Mouse (Mus musculus): Measurements from ENCODE around the gene Vapa.
"Not testable (repeated sequence)": the region's sequence is repeated elsewhere in the genome, so short reads cannot be mapped to it uniquely, and the experiment has no call there.

Vapa gene

DNA sequence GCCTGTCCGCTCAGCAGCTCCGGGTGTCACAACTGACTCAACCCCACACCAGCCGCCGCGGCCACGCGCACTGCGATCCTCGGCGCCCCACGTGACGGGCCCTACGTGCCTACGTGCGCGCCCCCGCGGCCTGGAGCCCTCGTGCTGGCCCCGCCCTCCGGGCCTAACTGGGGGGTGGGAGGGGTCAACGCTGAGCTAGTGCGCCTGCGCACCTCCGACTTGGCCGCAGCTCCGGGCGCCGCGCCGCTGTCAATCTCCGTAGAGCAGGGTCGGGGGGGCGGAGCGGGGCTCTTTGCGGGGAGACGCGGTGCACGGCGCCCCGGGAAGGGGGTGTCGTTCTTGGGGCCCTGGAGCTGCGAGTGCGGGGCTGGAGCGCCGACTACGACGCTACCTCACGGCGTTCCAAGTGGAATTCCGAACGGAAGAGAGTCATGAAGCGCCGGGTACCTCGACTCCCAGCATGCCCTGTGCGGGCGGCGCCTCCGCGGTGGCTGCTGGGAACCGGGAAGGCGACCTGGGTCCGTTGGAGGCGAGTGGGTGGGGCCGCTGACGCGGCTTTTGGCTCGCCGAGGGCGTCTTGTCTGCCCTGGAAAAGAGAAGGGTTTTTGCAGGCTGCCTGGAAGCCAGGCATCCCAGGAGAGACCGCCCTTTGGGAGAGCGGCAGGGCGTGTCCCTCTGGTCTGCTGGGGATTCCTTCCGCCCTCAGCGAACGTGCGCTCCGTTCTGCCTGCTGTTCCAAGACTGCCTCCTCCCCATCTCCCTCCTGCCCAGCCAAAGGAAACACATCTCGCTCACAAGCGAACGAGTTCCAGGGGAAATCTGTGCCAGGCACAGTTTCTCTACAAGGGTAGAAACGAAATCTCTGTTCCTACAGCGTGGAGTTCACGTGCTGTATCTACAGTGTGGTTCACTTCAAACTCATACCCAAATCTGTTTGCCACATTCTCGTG is at the start of gene Vapa:
Gene Vapa (minus strand): TSS at position 93 of the 950 bp plus-strand sequence.
- DNase-seq (ENCODE audit: low read depth, low spot score): peak; percentile 99

GRCm38 (mm10) chr17:65662662-65663061 is 49.3 kb upstream of the Vapa start:
- DNase-seq (ENCODE audit: low read depth, low spot score): no peak

- no peak for DNase-seq (ENCODE audit: low read depth, low spot score)
These were observed 45.1 kb upstream of the Vapa start for GRCm38 (mm10) chr17:65658416-65658815.

- no peak for DNase-seq (ENCODE audit: low read depth, low spot score)
These were observed 44.6 kb upstream of the Vapa start for GRCm38 (mm10) chr17:65657958-65658357.

DNA sequence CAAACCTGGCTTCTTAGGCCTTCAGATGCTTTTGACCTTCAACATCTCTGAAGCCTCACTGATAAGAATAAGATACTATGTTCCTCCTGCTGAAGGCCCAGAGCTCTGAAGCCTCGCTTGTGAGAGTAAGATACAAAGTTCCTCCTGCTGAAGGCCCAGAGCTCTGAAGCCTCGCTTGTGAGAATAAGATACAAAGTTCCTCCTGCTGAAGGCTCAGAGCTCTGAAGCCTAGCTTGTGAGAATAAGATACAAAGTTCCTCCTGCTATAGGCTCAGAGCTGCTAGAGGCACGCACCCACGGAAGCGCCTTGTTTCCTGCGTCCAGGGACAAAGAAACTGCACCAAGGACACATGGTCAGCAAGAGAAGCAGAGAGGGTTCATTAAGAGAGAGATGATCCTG is 43.4 kb upstream of the Vapa start:
- no peak for DNase-seq (ENCODE audit: low read depth, low spot score)

DNA sequence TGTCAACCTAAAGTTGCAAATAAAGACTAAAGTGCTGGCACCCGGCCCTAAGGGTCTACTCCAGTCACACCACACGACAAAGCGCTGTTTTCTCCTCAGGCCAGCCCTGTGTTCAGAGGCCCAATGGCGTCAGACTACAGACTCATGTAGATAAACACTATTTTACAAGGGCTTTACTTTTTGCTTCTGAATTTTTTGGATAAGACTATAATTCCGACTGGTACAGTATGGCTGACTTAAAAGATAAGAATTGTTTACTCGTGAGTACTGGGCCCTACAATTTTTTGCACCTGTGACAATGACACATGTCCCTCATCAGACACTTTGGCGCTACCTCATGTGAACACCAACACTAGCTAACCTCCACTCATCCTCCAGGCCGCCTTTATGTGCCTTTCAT is 42.7 kb upstream of the Vapa start:
- no peak for DNase-seq (ENCODE audit: low read depth, low spot score)

- no peak for DNase-seq (ENCODE audit: low read depth, low spot score)
These were observed 42.3 kb upstream of the Vapa start for GRCm38 (mm10) chr17:65655608-65656007.

- DNase-seq (ENCODE audit: low read depth, low spot score): no peak
These were observed 37.2 kb upstream of the Vapa start for GRCm38 (mm10) chr17:65650598-65650997.

DNA sequence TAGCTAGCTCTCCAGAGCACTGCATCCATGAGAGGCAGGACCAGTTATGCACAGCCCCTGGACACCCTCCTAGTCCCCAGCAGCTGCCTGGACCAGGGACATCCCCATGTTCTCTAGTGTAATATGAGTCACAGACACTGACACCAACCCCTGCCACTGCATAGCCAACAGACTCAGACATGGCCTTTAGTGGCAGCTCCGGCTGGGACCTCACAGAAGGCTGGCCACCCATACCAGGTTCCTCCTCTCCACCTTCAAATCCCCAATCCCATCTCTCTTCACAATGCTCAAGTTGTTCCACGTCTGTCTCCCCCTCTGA is 35.8 kb upstream of the Vapa start:
- no peak for DNase-seq (ENCODE audit: low read depth, low spot score)

DNA sequence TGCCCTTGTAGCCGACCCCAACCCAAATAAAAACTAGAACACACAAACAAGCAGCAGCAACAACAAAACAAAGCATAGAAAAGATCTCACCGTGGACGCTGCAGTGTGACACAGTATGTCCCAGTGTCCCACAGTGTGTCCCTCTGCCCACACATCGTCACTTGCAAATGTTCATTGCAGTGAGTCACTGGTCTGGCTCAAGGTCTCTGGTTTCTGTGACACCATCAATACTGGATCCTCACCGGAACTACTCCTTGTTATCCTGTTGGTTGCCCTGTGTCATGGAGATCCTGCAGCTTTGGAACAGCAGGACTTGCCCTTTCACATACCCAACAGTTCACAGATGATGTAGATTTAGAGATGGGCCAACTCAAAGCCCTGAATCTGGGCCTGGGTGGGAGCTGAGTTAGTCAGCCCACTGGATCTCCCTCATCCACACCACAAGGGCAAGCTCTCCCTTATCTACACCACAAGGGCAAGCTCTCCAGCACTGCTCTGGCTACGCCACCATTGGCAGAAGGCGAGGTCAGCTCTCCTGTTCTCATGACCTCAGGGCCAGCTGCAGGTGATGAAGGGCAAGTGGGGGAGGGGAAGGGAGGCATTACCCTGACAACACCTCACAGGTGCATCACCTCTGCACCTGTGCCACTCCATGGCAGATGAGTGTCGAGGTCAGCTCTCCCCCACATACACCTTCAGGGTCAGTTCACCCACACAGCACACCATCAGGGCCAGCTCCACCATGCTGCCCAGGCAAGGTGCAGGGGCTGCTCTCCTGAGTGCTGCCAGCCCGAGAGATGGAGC is 35.2 kb upstream of the Vapa start:
- no peak for DNase-seq (ENCODE audit: low read depth, low spot score)

DNA sequence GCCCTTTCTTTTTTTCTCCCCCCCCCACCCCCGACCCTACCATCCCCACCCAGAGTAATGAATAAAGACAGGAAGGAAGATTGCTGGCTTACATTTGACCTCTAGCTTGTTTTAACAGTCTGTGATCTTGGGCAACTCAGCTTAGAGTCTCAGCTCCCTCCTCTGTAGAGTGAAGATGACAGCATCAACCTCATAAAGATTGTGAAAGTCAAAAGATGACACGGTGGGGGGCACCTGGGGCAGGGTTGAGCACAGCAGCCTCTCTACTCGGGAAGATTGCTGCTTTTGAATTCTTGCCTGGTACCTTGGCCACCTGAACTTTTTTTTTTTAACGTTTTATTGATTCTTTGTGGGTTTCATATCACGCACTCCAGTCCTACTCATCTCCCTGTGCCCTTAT is 34.6 kb upstream of the Vapa start:
- no peak for DNase-seq (ENCODE audit: low read depth, low spot score)

DNA sequence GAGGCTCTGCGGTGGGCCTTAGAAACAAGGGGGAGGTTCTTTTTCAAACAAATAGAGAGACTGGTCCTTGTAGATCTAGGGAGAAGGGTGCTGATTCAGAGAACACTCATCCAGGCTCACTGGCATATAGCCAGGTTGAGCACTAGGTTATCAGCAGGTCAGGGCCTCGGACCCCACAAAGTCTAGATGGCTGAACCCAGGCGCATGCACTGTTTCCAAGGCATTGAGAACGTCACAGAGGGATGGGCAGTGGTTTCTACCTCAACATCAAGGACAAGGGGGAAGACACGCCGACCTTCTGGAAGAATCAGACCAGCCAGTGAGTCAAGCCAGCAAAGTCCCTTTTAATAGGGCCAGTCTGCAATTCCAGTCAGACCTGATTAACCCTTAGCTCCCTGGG is 33.9 kb upstream of the Vapa start:
- no peak for DNase-seq (ENCODE audit: low read depth, low spot score)

DNA sequence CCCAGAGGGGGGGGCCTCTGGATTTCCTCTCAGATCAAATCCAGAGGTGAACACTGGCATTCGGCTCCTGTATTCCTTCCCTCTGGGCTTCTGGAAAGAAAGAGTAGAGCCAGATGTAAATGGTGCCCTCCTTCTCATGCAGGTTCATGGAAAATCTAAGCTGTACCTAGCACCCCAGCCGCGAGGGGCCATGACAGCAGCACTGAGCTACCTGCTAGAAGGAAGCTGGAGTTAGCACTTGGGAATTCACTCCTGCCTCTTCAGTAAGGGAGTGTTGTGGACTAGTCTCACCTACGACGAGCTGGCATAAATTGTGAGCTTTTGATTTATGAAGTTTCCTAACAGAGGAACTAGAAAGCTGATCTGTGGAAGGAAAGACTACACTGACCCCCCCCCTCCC is 30.2 kb upstream of the Vapa start:
- DNase-seq (ENCODE audit: low read depth, low spot score): no peak

DNA sequence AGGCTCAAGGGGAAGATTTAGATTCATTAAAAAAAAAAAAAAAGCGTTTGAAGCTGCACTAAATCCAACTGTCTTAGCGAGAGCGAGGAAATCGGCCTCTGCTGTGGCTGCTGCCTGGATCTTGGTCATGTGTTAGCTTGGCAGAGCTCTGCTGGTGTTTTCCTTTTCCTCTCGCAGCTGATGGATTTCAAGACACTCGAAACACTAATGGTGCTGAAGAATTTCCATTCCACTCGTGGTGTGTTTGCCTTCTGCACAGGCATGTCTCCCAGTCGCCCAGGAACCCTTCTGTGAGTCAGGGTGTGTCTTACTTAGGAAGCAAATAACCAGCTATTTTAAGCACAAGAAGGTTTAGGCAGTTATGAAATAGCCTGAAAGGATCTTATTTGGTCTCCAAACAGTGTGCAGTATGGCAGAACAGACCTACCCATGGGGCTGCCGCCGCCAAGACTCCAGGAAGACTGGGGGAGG is 29.7 kb upstream of the Vapa start:
- peak; percentile 17 for DNase-seq (ENCODE audit: low read depth, low spot score)

DNA sequence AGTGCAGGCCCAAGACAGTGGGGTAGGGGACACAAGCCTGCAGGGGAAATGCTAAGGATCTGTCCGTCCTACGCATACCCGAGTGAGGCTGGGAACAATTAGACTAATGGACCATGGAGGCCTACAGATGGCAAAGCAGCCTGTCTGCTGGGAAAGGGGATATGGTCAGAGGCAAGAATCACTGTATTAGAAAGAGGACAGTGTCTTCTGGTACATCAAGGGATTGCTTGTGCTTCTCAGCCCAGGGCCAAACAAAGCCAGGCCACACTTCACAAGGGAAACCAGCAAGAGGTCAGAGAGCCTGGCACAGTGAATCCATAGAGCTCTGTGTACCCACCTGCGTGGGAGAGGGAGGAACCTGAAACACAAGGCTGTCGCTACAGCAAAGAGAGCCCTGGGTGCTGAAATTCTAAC is 29.2 kb upstream of the Vapa start:
- peak; percentile 29 for DNase-seq (ENCODE audit: low read depth, low spot score)

DNA sequence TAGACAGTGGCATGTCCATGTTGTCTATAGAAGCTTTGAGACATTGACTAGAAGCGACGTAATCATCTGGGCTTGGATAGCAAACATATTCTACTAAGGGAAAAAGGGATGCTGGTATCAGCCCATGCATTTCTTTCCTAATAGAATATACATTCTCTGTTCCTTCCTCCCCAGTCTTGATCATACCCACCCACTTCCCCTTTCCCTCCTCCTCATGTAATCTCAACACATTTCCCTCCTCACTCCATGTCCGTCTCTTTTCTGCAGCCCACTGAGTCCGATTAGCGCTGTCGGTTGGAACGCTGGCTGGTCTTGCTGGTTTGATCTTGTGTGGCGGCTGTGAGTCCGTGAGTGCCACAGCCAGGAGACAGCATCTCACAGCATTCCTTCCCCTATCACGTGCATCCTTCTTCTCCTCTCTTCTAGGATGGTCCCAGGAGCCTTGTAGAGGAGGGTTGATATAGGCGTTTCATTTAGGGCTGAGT is 28.4 kb upstream of the Vapa start, which contains the start of gene Txndc2:
Gene Txndc2 (minus strand): TSS at position 435 of the 485 bp plus-strand sequence.
- no peak for DNase-seq (ENCODE audit: low read depth, low spot score)

GRCm38 (mm10) chr17:65639144-65639543 is 25.8 kb upstream of the Vapa start:
- no peak for DNase-seq (ENCODE audit: low read depth, low spot score)

- no peak for DNase-seq (ENCODE audit: low read depth, low spot score)
These were observed 22.5 kb upstream of the Vapa start for GRCm38 (mm10) chr17:65635715-65636360.

DNA sequence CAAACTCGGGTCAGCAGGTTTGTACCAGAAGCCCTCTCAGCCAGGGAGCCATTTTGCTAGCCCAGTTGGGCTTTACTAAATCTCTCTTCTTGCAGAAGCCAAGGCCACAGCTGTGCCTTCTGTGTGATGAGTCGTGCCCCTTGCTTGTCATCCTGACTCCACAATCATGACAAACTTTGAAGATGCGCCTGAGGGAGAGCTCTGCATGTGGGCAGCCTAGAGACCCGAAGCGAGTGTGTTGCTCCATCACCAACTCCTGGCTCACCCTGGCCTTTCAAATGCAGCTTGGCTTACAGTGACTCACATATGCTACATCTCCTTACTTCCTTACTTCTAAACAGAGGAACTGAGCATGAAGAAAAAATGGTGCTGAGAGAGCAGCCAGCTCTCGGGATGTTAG is 16.6 kb upstream of the Vapa start:
- DNase-seq (ENCODE audit: low read depth, low spot score): no peak

GRCm38 (mm10) chr17:65628823-65629532 is 15.6 kb upstream of the Vapa start:
- DNase-seq (ENCODE audit: low read depth, low spot score): not testable (repeated sequence)

DNA sequence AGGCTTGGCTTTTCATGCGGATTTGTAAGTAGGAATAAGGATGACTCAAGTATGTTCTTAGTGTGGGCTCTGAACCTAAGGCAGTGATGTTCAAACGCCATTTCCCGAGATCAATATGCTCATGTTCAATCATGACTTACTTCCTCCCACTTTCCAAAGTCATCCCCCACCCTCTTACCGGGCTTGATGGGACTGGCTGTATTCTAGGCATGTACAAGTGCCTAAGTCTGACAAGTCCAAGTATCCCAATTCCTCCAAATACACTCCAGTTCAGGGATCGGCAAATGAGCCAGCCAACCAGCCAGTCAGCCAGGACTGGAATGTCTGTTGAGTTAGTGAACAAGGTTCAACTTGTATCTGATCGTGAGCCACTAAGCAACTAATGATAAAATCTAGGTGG is 12.9 kb upstream of the Vapa start:
- DNase-seq (ENCODE audit: low read depth, low spot score): no peak
